Mouse (Mus musculus) gastrocnemius, adult 8-10 months (tissue): ENCODE measurements around the gene Vrk1. TPM values are rescaled to one million over a fixed set of nuclear protein-coding genes. Genes with fewer than 3 reads are reported as not detected.
A peak's percentile ranks its signal among the peaks of the same experiment; 100 is the strongest.

ENCODE experiments used
- DNase-seq, 2 experiments: peaks; one replicate each; pipeline ENCODE4 v3.0.0; 2022; ENCODE audit warnings: low spot score in 2 of 2
- total RNA-seq, 4 experiments: library from RNA; stranded (reverse); gene quantifications; 2 replicates each; pipeline ENCODE4 v1.2.4; 2022

Gene Vrk1
- total RNA-seq = 1 to 10 TPM; 3.4 to 4.4 (median 3.8) TPM

DNA sequence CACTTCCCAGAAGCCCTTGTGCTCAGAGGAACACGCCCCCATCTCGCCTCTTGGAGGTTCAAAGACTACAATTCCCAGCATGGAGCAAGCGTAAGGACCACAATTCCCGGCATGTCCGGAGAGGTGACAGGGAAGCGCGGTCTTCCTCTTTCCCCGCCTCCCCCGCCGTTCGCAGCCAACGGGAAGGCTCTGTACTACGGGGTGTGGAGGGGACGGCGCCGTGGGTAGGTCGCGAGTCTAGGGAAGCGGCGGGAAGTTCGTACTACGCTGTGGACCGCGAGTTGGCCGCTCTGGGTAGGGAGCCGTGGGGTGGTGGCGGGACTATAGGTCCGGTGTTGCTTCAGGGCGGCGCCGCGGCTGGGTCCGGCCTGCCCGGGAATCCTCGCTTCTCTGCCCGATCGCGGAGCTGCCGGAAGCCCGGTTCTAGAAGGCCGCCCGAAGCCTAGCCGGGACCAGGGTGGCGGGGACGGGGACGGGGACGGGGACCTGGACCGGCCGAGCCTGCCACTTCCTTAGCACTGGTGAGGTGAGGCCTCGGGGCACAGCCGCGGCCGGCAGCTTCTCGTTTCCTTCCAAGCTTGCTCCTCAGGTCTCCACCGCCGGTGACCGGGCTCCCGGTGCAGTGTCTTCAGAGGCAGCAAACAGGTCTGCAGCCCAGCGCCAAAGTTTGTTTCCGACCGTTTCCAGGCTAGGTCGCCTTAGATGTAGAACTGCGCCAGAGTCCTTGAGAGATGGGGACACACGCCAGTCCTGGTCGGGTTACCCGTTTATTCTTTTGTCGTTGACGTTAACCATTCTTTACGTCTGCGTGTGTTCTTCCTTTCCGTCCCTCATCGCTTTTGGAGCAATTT lies at the start of gene Vrk1:
Vrk1 (plus strand) TSS at position 164 of the 851 bp plus-strand sequence.
- peak; percentile 89 to 92 for DNase-seq

DNA sequence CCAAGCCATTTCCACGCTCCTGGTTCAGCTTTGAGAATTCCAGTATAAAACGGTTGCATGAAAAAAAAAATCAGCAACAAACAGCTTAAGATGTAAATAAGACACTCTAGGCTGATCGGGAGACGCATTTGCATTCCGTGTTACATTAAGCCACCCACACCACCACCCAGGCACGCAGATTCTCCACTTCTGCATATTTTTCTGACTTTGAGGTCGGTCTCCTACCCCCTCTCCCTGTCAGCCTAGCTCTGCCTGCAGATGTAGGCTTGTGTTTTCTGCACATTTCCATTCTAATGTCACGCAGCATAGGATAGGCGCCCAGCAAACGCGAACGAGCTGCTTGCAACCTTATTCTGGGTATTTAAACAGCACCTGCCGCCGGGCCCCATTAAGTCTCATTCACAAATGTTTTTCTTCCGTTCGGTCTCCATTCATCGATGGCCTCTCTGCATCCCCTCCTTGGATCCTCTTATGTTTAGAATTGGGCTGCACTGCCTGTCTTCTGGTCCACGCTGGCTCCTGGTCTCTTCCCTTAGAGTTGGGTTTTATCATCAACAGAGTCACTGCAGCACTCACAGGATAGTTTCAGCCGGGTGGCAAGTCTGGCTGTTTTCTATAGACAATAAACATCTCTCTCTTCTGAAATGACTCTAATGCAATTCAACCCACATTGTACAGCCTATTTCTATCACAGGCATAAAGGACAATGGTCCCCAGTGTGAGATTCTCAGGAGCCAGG lies 49.3 kb upstream of the Vrk1 start:
- no peak for DNase-seq

DNA sequence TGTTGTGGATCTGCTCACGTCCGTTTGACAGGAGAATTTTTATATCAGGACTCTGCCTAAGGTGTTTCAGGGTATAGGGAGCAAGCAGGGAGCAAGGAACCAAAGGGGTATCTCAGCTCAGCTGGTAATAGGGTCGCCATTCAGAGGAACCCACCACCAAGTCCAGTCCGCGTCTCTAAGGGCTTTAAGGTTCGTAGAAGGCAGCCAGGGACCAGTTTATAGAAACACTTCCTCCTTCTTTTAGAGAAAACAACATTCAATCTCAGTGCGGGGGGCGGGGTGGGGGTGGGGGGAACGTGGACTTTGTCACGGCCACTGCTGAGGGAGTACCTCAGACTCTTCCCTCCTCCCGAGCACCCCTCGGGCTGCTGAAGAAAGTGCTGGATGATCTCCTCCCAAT lies 48.4 kb upstream of the Vrk1 start:
- no peak for DNase-seq

DNA sequence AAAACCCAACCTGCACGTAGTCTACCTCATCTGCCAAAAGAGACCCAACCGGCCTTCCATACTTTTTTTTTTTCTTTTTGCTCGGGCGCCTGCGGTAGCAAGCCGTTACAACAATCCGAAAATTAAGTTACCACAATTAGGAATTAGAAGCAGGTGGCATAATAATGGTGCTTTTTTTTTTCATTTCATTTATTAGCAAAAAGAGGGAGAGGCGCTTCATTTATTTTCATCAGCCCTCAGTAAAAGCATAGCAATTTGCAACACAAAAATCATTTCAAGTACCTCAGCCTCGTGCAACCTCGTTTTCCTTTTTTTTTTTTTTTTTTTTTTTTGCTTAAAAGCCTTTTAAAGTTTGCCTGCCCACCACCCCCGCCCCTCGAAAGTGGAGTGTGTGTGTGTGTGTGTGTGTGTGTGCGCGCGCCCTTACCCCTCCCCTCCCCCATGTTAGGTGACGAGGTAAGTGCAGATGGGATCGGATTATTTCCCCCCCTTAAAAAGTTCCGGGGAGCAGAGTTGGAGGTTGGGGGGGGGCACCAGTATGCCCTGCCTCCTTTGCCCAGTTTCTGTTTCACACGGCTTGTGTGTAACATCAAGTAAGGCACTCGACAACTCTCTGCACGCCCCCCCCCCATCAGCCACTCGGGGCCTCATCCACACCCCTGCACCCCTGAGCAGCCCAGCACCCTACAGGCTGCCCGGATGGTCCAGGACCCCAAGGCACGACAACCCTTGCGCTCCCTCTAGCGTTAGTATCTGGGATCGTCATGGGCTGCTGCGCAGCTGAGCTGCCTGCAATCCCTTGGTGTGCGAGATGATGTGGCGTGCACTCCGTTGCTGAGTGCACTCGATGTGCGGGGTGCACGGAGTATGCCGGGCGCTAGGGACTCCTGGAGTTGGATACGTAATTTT lies 47.7 kb upstream of the Vrk1 start:
- DNase-seq = peak; percentile 64 to 66

DNA sequence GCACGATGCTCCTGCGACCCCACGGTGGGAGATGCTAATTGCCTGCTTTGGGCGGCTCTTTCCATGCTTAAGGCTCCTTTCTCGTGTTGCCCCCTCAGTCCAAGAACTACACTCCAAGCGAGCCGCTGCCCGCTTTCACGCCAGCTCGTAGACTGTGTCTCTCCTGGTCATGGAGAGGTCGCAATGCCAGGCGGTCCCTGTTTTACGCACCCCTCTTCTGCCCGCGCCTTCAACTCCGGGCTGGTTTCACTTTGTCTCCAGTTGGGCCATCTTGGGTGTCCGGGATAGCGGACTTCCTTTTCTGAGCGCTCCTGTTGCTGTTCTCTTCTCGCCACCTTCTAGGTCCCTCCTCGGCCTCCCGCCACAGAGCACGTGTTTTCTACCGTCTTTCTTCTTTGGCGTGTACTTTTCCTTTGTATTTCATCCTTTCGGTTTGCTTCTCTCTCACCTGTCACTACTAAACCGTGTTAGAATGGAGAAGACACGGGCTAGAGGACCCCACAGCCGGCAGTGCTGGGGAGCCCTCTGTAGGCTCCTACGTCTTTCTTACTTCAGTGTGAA lies 46.9 kb upstream of the Vrk1 start:
- DNase-seq = no peak

DNA sequence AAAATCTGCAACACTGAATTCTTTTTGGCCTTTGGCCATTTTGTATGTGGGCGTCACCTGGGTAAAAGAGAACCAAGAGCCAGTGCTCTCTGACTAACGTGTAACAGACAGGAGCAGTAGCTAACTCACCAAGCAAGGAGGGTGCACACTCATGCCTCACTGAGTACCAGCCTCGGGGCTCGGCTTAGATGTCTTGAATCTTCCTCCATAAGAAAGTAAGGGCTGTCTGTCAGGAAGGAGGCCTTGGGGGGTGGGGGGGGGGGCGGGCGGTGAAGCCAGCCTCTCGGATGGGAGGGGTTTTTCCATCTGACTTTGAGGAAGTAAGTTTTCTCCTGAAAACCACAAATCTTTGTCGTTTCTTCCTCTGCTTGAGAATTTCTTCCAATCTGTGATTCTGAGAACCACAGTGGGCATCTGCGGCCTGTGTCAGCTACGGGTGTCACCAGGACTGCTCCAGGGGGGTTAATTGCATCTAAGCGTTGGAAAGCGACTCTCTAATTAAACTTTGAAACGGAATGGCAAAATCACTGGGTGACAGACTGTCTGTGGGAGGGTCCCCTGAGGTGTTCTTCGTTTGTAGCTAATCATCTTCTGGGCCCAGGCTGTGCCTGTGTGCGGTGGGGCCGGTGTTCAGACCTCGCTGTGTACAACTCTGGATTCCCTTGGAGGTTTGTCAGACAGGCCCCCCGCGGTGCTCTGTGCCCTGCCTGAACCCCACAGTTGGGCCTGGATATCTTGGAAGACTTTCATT lies 43.0 kb upstream of the Vrk1 start:
- no peak for DNase-seq

DNA sequence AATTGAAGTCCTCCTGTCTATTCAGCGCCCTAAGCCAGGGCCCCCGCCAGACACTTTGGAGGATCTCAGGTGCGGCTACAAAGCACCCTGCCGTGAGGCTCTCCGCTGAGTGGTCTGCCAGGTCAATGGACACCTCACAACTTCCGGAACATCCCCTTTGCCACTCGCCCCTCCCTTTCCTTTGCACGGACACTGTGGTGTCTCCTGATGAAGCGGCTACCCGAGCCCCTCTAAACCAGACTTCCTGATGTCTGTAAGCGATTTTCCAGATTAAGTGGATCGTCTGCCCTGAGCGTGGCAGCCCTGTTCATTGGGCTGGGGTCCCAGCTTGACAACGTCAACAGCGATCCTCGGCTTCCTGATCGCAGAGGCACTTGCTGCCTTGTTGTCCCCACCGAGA lies 42.2 kb upstream of the Vrk1 start:
- DNase-seq = no peak

DNA sequence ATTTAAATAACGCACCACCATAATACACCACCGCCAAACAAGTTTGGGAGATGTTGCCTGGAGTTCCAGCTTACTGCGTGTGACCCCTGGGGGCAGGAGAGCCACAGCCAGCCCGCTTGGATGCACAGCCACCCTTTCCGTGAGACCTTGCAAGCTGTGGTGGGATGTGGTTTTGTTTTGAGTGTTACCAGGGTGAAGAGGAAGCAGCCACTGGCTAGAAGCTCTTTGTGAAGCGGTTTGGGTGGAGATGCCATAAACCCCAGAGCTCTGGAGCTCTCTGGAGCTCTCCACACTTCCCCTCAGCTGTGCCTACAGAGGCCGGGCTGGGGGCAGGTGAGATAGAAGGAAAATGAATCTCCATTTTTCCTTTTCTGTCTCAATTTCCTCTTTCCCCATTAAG lies 38.8 kb upstream of the Vrk1 start:
- no peak for DNase-seq

DNA sequence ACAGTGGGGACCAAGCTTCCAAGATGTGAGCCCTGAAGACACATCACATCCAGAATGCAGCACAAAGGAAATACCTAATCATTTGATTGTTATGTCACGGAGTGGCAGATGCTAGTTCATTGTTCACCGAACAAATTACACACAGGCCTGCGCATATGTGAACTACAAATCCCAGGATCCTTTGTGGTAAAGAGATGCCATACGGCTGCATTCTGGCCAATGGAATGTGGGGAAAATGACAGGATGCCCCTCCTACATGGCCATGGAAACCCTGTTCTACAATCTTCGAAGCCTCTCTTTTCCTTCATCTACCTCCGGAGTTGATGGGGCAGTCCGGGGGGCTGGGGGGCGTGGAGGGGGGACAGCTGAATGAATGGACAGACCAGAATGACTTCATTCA lies 37.4 kb upstream of the Vrk1 start:
- no peak for DNase-seq

DNA sequence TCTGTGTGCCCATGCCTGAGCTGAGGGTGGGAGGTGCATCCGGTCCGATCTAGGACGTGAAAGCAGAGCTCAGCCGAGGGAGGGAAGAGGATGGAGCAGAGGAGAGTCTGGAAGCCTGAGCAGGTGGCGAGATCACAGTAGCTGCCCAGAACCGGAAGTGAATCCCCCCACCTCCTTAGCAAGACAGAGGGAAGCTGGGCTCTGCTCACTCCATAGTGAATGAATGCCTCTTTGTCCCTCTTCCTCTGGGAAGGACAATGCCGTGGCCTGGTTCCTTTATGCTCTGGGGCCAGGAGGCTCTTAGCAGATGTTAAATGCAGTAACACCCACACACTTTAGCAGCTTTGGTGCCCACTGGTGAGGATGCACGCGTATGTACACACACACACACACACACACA lies 36.3 kb upstream of the Vrk1 start:
- DNase-seq = no peak

DNA sequence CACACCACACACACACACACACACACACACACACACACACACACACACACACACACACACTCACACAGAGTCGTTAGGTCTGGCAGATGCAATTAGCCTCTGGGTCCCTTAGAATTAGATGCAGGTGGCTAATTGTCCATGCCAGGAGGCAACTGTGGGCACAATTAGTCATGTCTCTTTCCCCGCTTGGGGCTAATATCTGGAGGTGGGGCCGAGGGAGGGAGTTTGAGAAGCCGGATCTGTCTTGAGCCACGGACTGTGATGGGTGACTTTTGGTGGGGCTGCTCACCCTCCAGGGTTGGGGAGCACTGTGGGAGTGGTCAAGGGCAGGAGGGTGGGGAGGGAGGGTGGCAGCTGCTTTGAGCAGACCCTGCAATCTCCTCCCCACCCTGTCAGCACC lies 35.9 kb upstream of the Vrk1 start:
- DNase-seq = no peak

DNA sequence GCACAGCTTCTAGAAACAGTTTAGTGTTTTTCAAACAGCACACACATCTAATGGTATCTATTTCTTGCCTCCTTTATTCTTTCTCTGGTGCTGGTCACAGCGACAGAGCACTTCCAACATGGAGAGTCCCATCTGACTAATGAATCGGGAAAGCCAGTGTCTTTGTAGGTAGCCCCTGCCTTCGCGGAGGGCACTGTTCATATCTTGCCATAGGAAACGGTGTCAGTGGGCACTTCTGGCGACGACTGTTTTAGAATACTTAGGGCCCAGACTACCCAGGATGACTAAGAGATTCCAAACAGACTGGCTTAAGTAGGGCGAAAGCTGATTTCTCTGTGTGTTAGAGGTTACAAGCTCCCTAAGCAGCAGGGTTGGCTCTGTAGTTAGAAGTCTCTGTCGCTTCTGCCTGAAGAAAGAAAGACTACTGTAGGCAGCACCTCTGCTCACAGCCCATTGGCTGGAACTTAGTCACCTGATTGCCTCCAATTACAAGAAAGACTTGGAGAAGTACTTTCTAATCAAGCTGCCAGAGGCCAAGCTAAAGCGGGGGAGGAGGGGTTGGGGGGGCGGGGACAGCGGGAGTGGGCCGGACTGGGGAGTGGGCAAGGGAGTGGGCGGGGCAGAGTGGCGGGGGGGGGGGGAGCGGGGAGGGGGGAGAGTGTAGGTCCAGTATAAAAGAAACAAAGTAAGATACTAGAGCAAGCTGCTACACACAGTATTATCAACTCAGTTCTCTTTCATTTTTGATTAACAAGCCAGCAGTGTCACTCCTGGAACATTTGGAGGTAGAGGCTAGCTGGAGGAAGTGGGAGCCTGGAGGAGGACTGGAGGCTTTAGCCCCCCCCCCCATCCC lies 28.7 kb upstream of the Vrk1 start:
- no peak for DNase-seq

DNA sequence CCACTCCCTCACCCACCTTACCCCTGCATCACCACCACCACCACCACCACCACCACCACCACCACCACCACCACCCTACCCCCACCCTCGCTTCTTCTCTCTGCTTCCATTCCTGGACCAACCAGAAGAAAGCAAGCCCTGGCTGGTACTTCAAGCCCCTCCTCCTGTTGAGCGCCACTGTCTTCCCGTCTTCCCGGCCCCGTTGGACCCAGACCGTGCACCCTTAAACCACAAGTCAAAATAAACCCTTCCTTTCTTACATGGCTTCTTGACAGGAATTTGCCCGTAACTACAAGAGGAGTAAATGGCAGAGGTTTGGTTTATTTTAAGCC lies 28.1 kb upstream of the Vrk1 start:
- DNase-seq = no peak

DNA sequence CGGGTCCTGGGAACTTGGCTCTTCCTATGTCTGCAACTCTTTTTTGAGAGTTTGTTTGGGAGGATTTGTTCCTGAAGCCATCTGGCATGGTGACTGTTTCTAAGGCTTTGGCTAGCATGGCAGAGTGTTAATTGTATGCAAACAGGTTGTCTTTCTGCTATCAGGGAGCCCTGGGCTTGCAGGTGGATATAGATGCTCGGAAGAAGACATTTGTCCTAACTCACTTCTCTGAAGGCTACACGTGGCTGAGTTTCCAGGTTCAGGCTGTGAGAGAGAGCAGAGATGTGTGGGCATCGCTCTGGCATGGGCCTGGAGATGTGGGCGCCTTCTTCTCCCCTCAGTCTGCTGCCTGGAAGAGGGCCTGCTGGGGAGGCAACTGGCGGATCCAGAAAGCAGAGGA lies 27.4 kb upstream of the Vrk1 start:
- no peak for DNase-seq

DNA sequence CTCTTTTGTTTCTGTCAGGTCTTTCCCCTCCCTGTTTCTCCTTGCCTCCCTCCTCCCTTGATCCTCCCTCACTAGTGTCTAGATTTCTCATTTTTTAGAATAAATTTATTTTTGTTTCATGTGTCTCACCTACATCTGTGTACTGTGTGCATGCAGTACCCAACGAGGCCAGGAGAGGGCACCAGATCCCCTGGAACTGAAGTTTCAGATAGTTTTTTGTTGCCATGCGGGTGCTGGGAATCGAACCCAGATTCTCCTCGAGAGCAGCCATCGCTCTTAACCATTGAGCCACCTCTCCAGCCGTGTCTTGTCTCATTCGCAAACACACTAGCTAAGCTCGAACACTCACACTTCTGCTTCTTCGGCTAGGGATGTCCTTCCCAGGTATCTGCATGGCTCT lies 26.5 kb upstream of the Vrk1 start:
- DNase-seq = no peak

DNA sequence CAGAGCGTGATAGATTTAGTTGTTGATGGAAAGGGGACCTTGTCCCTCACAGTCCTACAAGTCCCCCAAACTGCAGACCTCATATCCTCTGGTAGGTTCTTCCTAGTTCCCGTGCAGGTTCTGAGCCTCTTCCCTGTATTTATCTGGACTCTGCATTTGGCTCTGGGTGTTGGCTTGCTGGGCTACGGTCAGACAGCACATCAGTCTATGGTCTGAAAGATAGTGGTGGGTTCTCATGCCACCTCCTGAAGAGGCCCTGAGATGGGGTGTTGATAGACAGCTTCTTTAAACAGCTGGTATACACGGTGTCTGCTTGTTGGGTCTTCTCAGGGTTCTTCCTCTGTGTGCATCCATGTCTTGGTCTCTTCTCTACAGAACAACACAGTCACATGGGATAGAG lies 21.6 kb upstream of the Vrk1 start:
- no peak for DNase-seq

DNA sequence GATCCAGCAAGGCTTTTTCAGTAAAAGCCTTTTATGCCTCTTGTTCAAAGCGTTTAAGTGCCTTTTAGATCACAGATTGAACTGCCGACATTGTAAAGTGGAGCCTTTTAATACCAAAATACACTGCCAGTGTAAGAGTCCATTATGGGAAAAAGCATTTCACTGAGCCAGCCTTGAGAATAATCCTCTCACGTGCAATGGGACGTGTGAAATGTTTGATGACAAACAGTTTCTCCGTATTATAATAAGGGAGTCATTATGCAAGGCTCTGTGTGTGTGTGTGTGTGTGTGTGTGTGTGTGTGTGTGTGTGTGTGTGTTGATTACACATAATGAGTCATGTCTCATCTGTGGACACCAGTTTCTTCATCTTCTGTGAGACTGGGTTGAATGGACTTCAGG lies 17.3 kb upstream of the Vrk1 start:
- no peak for DNase-seq

DNA sequence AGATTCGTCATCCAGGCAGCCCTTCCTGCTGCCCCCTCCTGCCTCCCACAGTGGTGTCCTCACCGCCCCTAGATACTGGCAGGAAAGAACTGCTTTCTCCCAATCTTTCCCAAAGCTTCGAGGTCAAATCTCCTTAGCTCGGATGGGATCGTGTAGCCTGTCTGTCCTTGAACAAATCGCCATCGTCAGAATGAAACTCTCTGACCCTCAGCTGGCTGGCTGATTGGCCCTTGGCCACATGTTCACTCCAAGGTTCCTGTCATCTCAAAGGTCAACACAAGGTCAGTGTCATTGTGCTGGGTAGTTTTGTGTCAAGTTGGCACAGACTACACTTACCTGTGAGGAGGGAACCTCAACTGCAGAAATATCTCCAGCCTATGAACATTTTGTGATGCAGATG lies 16.7 kb upstream of the Vrk1 start:
- no peak for DNase-seq

DNA sequence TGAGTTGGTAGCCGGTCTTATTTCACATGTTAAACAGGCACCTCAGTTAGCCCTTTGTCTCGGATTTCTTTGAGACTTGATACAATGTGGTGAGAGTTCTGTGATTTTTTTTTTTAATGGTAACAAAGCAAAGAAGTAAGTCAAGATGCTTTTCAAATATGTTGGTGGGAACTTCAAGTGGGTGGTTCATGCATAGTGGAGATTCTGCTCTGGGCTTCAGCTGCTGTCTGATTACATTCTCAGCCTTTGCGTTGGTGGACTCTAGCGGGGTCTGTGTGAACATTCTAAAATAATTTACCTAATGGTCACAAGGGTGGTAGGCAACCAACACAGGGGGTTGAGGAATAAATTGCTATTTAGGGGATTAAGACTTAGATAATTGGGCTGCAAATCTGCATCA lies 14.1 kb upstream of the Vrk1 start:
- no peak for DNase-seq
